Mouse (Mus musculus) heart, postnatal 10 days (tissue): Measurements from ENCODE around the gene Chid1. TPM values are rescaled to one million over a fixed set of nuclear protein-coding genes. Genes with fewer than 3 reads are reported as not detected.
"Not testable (repeated sequence)": the region's sequence is repeated elsewhere in the genome, so short reads cannot be mapped to it uniquely, and the experiment has no call there.

Experiments used
- DNase-seq, 2 experiments: peaks; one replicate each; pipeline ENCODE4 v3.0.0; 2021
- intact Hi-C: fragments of 180-260 bp; cut with DNase I; formaldehyde crosslinking; loops from one replicate; pipeline ENCODE4 v1.15.1; 2025
- total RNA-seq, 2 experiments: library from RNA; stranded (reverse); gene quantifications; 2 replicates each; pipeline ENCODE4 v1.2.3; 2021

Chid1 gene
- total RNA-seq, 2 experiments from 2014 or later = 32.7 to 37.3 TPM

GRCm38 (mm10) chr7:141446374-141446773 is 93.3 kb downstream of the Chid1 start:
- intact Hi-C loops, DNase-seq: not testable (repeated sequence)

GRCm38 (mm10) chr7:141443828-141444237 is 95.8 kb downstream of the Chid1 start, which contains the start of gene Pidd1:
Pidd1 (minus strand) TSS chr7:141444025.
- peak; percentile 73 to 78 for DNase-seq
- intact Hi-C loops = no loop called here

Other genes starting within 250 kb of the Chid1 start
- gene Drd4, start 247.9 kb downstream of the Chid1 start, total RNA-seq = not detected
- gene Deaf1, start 212.2 kb downstream of the Chid1 start, total RNA-seq = 10 to 100 TPM; 25.0 to 27.0 TPM
- gene Tmem80, start 212.1 kb downstream of the Chid1 start, total RNA-seq = 10 to 100 TPM; 13.5 to 14.7 TPM
- gene Eps8l2, start 201.0 kb downstream of the Chid1 start, total RNA-seq = 1 to 10 TPM; 2.8 to 3.0 TPM
- 100 to 1,000 TPM; 137 to 155 TPM for gene Taldo1, start 147.7 kb downstream of the Chid1 start, total RNA-seq
- 10 to 100 TPM; 12.2 to 15.0 TPM for gene Gatd1, start 125.7 kb downstream of the Chid1 start, total RNA-seq
- 1 to 10 TPM; 1.6 TPM for gene Cend1, start 110.4 kb downstream of the Chid1 start, total RNA-seq
- 10 to 100 TPM; 53.3 to 59.8 TPM for gene Slc25a22, start 102.0 kb downstream of the Chid1 start, total RNA-seq
- 1 to 10 TPM; 2.3 to 3.5 TPM for gene Pidd1, start 95.8 kb downstream of the Chid1 start, total RNA-seq
- gene Rplp2, start 92.5 kb downstream of the Chid1 start, total RNA-seq = 1,000 to 10,000 TPM; 1,065 to 1,124 TPM
- 100 to 1,000 TPM; 244 to 353 TPM for gene Pnpla2, start 84.7 kb downstream of the Chid1 start, total RNA-seq
- gene Cracr2b, start 78.8 kb downstream of the Chid1 start, total RNA-seq = 10 to 100 TPM; 23.2 to 26.1 TPM
- 100 to 1,000 TPM; 297 to 312 TPM for gene Cd151, start 72.5 kb downstream of the Chid1 start, total RNA-seq
- 10 to 100 TPM; 59.8 to 65.5 TPM for gene Polr2l, start 64.7 kb downstream of the Chid1 start, total RNA-seq
- 10 to 100 TPM; 37.3 to 38.9 TPM for gene Tspan4, start 64.6 kb downstream of the Chid1 start, total RNA-seq
- gene Ap2a2, start 22.3 kb upstream of the Chid1 start, total RNA-seq = 10 to 100 TPM; 60.4 to 60.9 TPM
- not detected for gene Muc6, start 115.5 kb upstream of the Chid1 start, total RNA-seq
- gene Muc2, start 150.5 kb upstream of the Chid1 start, total RNA-seq = 1 to 10 TPM in 1 of 2 experiments, under 1 TPM in 1; 0.74 to 1.3 TPM
- not detected for gene Muc5ac, start 249.1 kb upstream of the Chid1 start, total RNA-seq